Mouse (Mus musculus) retina, postnatal 7 days (tissue): Measurements from ENCODE around the gene Rnf31.

ENCODE experiments used
- DNase-seq: peaks from one replicate; pipeline ENCODE4 v3.0.0-alpha.2; 2012; ENCODE audit warnings: low read depth, low spot score

The Rnf31 gene

GRCm38 (mm10) chr14:55577871-55578667 lies 13.4 kb upstream of the Rnf31 start, which contains the start of gene Psme1:
Gene Psme1 (plus strand): TSS chr14:55578123.
- DNase-seq = peak; percentile 32

DNA sequence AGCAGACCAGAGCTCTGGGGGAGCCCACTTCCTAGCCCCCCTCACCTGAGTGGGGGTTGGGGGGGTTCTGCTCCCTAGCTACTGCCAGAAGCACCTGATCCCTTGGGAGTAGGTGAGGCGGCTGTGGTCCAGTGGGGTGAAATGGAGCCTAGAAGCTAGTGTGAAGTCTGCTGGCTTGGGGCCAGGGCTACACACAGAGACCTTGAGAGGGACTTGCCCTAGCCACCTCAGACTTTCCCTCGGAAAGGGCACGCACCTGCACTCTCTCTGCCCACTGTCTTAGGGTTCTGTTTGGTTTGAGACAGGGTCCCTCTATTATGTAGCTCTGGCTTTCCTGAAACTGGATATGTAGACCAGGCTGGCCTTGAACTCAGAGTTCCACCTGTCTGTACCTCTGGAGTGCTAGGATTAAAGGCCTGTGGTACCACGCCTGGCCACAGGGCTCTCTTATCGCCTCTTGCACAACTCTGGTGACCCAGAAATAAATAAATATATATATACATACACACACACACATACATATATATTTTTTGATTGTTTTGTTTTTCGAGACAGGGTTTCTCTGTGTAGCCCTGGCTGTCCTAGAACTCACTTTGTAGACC lies 12.7 kb upstream of the Rnf31 start:
- no peak for DNase-seq

GRCm38 (mm10) chr14:55579511-55580496 lies 11.7 kb upstream of the Rnf31 start:
- no peak for DNase-seq

DNA sequence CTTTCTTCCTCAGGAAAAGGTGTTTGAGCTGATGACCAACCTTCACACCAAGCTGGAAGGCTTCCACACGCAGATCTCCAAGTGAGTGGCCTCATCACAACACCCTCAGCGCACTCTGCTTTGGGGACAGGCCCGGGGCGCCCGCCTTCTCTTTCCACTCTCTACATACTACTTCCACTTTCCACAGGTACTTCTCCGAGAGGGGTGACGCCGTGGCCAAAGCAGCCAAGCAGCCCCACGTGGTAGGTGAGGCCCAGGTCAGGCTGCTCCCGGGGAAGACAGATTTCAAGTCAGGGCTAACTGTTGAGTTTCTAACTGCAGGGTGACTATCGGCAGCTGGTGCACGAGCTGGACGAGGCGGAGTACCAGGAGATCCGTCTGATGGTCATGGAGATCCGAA lies 10.8 kb upstream of the Rnf31 start:
- DNase-seq = no peak

- no peak for DNase-seq
Measured at GRCm38 (mm10) chr14:55581981-55582681, 9.4 kb upstream of the Rnf31 start.

DNA sequence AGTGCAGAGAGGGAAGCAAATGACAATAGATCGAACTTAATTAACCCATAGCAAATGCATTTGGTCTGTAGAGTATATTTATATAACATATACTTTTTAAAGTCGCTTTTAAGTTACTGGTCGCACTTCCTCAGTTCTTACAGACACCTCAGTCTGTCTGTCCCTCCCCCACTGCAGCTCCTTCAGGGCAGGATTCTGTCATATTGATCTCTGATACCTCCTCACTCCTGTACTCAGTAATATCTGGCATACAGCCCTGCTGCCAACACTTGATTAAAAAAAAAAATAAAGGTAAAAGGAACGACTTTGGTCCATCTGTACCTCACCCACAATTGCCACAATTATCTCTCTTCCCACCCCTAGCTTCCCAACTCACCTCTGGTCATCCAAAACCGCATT lies 7.2 kb upstream of the Rnf31 start:
- no peak for DNase-seq

DNA sequence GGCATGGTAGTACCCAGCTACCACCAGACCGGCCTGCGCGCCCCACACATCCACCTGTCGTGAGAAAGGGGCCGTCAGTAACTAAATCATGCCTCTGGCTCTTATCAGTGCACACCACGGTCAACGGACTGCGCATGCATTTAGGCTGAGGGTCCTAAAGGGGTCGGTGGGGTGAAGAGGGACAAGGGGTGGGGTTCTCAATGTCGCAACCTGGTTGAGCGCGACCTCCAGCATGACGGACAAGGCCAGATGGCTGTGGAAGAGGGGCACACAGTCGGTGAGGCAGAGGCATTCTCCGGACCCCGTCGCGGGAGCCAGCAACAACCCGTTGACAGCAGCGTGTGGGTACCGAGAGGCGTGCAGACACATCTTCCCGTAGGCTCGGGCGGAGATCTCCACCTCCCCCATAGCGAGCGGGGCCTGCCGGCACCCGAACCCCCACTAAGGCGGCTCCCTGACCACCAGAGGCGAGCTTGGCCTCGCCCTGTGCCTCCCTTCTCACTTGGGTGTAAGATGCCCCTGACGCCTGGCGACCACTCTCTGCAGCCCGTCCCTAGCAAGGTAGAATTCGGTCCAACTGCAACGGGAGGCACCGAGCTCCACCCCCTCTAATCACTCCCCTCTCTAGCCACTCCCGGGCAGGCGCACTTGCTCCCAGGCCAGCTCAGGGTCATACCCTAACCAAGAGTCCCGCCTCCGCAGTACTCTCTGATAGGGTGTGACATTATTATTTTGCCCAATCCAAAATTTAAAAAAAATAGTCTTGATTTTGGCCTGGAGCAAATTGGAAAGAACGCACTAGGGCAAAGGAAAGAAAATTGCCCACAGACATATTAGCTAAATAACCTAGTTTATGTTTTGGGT lies 6.6 kb upstream of the Rnf31 start, which contains the start of gene Emc9:
TSS of gene Emc9 (minus strand) at position 601 of the 864 bp plus-strand sequence.
- no peak for DNase-seq

DNA sequence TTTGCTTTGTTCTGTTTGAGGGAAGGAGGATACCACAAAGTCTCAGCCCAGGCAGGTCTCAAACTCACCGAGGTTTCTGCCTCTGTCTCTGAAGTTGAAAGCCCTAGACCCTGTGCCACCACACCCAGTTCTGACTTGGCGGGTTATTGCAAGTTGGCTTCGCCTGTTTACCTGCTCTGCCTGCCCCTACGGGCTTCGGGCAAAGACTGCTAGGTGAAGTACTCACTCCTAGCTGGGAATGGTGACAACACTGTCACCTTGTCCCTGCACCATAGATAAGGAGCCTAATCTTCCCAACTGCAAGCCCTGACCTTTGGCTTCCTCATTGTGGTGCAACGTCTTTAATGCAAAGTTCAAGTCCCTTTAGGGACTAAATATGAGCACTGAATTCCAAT lies 5.9 kb upstream of the Rnf31 start:
- DNase-seq = no peak

DNA sequence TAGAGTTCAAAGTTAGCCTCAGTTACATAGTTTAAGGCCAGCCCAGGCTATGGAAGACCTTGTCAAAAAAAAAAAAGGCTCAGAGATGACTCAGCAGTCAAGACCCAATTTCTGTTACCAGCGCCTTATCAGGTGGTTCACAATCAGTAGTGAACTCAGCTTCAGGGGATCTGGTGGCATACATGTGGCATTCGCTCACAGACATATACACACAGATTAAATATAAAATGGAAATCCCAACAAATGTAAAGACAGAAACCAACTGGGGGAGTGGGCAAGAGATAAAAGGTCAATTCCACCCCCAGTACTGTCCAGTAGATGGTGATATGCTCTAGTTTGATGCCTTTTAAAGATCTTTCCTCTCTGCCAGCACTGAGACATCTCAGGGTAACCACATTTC lies 5.4 kb upstream of the Rnf31 start:
- DNase-seq = no peak

- DNase-seq = no peak
Measured at GRCm38 (mm10) chr14:55589271-55589670, 2.2 kb upstream of the Rnf31 start.

GRCm38 (mm10) chr14:55589771-55590448 lies 1.6 kb upstream of the Rnf31 start:
- DNase-seq = no peak

GRCm38 (mm10) chr14:55590748-55591330 lies 669 bp upstream of the Rnf31 start, which contains the start of gene Psme2:
Gene Psme2 (minus strand): TSS chr14:55591113.
- peak; percentile 78 for DNase-seq

GRCm38 (mm10) chr14:55592226-55592625 lies 718 bp downstream of the Rnf31 start:
- no peak for DNase-seq

DNA sequence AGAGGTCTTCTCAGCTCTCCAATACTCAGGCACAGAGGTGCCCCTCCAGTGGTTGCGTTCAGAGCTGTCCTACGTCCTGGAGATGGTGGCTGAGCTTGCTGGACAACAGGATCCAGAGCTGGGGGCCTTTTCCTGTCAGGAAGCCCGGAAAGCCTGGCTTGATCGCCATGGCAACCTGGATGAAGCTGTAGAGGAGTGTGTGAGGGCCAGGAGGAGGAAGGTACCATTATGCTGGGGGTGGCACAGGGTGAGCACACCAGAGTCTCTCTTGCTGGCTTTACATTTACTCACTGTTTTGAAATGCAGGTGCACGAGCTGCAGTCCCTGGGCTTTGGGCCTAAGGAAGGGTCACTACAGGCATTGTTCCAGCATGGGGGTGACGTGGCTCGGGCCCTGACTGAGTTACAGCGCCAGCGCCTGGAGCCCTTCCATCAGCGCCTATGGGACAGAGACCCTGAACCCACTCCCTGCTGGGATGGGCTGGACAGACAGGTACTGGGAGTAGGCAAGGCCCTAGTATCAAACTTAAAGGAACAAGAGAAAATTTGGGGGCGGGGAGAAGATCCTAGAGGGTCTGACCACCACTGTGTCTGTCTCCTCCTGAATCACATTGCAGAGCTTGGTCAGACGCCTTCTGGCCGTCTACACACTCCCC lies 4.7 kb downstream of the Rnf31 start:
- DNase-seq = no peak

DNA sequence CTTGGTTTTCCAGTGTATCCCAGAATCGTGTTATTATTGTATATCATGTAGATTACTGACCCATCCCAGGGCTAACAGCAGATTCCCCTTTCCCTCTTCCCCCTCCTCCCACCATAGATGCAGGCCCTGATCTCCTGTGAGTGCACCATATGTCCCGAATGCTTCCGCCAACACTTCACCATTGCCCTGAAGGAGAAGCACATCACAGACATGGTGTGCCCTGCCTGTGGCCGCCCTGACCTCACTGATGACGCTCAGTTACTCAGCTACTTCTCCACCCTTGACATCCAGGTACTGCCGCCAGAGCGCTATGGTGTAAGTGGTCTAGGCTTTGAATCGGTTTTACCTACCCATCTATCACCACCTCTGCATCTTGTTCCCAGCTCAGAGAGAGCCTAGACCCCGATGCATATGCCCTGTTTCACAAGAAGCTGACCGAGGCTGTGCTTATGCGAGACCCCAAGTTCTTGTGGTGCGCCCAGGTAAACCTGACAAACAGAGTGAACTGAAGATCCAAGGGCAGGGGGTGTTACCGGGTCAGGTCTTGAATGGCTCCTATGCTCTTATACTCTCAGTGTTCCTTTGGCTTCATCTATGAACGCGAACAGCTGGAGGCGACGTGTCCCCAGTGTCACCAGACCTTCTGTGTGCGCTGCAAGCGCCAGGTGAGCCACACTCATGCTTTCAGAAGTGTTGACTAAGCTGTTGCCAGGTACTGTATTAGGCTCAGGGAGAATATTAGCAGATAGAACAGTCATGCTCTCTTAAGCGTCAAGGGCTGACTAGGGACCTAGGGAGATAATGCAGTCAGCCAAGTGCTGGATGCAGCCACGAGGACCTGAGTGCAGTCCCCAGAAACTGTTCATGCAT lies 7.2 kb downstream of the Rnf31 start:
- no peak for DNase-seq

- DNase-seq = no peak
Measured at GRCm38 (mm10) chr14:55603271-55603632, 11.7 kb downstream of the Rnf31 start, which contains the start of gene Irf9. Gene Irf9 (plus strand): TSS chr14:55603571.

DNA sequence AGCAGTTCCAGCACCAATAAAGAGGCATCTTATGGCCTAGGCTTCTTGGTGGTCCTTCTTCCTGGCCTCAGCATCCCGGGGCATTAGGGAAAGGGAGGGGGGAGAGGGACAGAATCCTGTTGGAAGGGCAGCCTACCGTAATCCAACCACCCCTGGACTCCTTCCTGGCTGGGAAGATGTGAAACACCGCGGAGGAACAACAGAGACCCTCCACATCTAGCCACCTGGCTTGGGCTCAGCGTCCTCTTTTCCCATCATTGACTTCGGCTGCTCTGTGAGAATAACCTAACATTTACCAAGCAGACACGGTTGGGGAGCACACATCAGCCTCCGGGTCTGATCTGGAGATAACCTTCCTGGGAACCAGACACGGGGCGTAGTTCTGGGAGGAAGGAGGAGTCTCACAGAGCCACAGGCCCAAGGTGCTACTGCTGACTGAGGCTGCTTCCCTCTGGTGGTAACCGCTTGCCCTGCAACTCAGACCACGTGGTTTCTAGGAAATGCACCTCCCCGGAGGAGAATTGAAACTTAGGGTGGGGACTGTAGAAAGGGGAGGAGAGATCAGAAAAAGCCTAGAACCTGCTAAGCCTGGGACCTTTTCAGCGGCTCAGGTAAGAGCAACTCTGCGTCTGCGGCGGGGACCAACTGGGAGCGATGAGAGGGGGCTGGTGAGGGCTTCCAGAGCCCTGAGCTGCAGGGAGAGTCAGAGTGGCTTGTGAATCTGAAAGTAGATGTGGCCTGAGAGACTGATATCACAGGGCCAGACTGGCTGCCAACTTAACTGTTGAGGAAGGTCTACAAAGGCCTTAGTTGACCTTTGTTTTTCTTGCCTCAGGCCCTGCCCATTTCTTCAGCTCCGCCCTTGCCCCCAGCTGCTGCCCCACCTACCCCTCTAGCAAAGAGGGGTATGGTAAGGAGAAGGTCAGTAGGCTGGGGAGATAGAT lies 12.4 kb downstream of the Rnf31 start:
- DNase-seq = peak; percentile 79
